Mouse (Mus musculus) bone marrow, adult 2 months (tissue): ENCODE data around the gene Arrb1.

Experiments used
- CTCF ChIP-seq: fragments of 200-500 bp; IDR thresholded peaks from 2 replicates; pipeline ENCODE4 v1.5.1; 2011; ENCODE audit warnings: low read length, control low read depth; ENCODE audit not compliant: control insufficient read depth, insufficient read depth
- POLR2A ChIP-seq: fragments of 200-500 bp; IDR thresholded peaks from 2 replicates; pipeline ENCODE4 v1.6.1; 2011; ENCODE audit warnings: low read depth, mild to moderate bottlenecking, control low read depth, low read length, borderline replicate concordance; ENCODE audit not compliant: control insufficient read depth

GRCm38 (mm10) chr7:99618264-99618663 is 83.0 kb downstream of the Arrb1 start:
- TF ChIP-seq POLR2A = no peak
- peak; percentile 24; the same call in 1 of the 2 replicates for TF ChIP-seq CTCF
